Mouse (Mus musculus) monocyte, adult 5-6 weeks (primary cell): ENCODE results near the gene Gpc3. TPM values are rescaled to one million over a fixed set of nuclear protein-coding genes. Genes with fewer than 3 reads are reported as not detected.

Experiments
- ATAC-seq: fragments of 153-309, 156-312 bp; replicated peaks from 2 replicates; pipeline ENCODE4 v1.8.0; 2017; ENCODE audit warnings: mild to moderate bottlenecking; ENCODE audit not compliant: low TSS enrichment, insufficient number of reproducible peaks, severe bottlenecking, poor library complexity, low FRiP score
- total RNA-seq: library from RNA; stranded (forward); fragments of 200-1000, 200-491, 200-594 nt; gene quantifications from 3 replicates; pipeline ENCODE4 v1.2.3, GENCODE M21; 2017

Gene Gpc3
- not detected in 3 replicates for total RNA-seq

- no peak for ATAC-seq
These were observed at the start of gene Gpc3 for GRCm38 (mm10) chrX:52613328-52614030. Gene Gpc3 (minus strand): TSS chrX:52613950.

- ATAC-seq: no peak
These were observed 38.2 kb upstream of the Gpc3 start for GRCm38 (mm10) chrX:52651975-52652374.

GRCm38 (mm10) chrX:52651472-52651948, 37.8 kb upstream of the Gpc3 start:
- ATAC-seq: no peak

GRCm38 (mm10) chrX:52648910-52649785, 35.4 kb upstream of the Gpc3 start:
- ATAC-seq: no peak

- ATAC-seq: no peak
These were observed 30.6 kb upstream of the Gpc3 start for GRCm38 (mm10) chrX:52644393-52644792.

GRCm38 (mm10) chrX:52643350-52643749, 29.6 kb upstream of the Gpc3 start:
- ATAC-seq: no peak

GRCm38 (mm10) chrX:52642126-52642525, 28.4 kb upstream of the Gpc3 start:
- ATAC-seq: no peak

GRCm38 (mm10) chrX:52637419-52637818, 23.7 kb upstream of the Gpc3 start:
- ATAC-seq: no peak

- no peak for ATAC-seq
These were observed 20.2 kb upstream of the Gpc3 start for GRCm38 (mm10) chrX:52633976-52634375.

GRCm38 (mm10) chrX:52632688-52633324, 19.1 kb upstream of the Gpc3 start:
- no peak for ATAC-seq

GRCm38 (mm10) chrX:52626963-52627716, 13.4 kb upstream of the Gpc3 start:
- ATAC-seq: no peak

GRCm38 (mm10) chrX:52617813-52618212, 4.1 kb upstream of the Gpc3 start:
- ATAC-seq: no peak

GRCm38 (mm10) chrX:52616152-52616551, 2.4 kb upstream of the Gpc3 start:
- no peak for ATAC-seq

- no peak for ATAC-seq
These were observed 256 bp upstream of the Gpc3 start for GRCm38 (mm10) chrX:52614031-52614381.

GRCm38 (mm10) chrX:52612806-52613205, 944 bp downstream of the Gpc3 start:
- no peak for ATAC-seq

GRCm38 (mm10) chrX:52611987-52612670, 1.6 kb downstream of the Gpc3 start:
- ATAC-seq: no peak

GRCm38 (mm10) chrX:52611541-52611940, 2.2 kb downstream of the Gpc3 start:
- ATAC-seq: no peak

GRCm38 (mm10) chrX:52603143-52603542, 10.6 kb downstream of the Gpc3 start:
- ATAC-seq: no peak
